Mouse (Mus musculus): ENCODE data around the gene Gatd1. TPM values are rescaled to one million over a fixed set of nuclear protein-coding genes. Genes with fewer than 3 reads are reported as not detected.

Gatd1 gene
- 60.6 and 63.8 TPM in 2 replicates for polyA plus RNA-seq (2016; fragmentation: Nextera tagmentation; extraction: Ambion mirVana)

GRCm38 (mm10) chr7:141413809-141414584 is at the start of gene Gatd1:
Gatd1 (minus strand) TSS chr7:141414136.
- Histone ChIP-seq H3K27me3 (0 out of 2 replicates have a peak, but pooled peaks cover 3% of the 10 kb centered on the region), H3K27ac (peak within 1 kb of the TSS; percentile 82), H3K4me3 (replicated peaks) (peak within 1 kb of the TSS; percentile 80), H3K36me3 (peaks cover 30% of the 10 kb centered on the region), H3K4me1 (replicated peaks) (peaks cover 12% of the 10 kb centered on the region), H3K4me2 (peak within 1 kb of the TSS; percentile 92), H3K9me3 (no peaks in the 10 kb centered on the region), H3K9ac (replicated peaks) (peak within 1 kb of the TSS; percentile 86)
- peak; percentile 82 for ATAC-seq (ENCODE audit: insufficient number of reproducible peaks, insufficient read depth, low FRiP score, low TSS enrichment, low read depth)
- under 1% methylated on average over 56 of the region's 56 CpGs for WGBS

- Histone ChIP-seq H3K9me3 (no peaks in the 10 kb centered on the region), H3K36me3 (peaks cover 8% of the 10 kb centered on the region; the same call in 1 of the 2 replicates), H3K9ac (replicated peaks) (peak overlapping the region; percentile 58; the same call in 1 of the 2 replicates), H3K4me2 (peak overlapping the region; percentile 78), H3K4me3 (replicated peaks) (peak overlapping the region; percentile 42; the same call in 1 of the 2 replicates), H3K27ac (no peak overlapping the region), H3K4me1 (replicated peaks) (peaks cover 41% of the 10 kb centered on the region), H3K27me3 (peaks cover 84% of the 10 kb centered on the region)
- ATAC-seq (ENCODE audit: insufficient number of reproducible peaks, insufficient read depth, low FRiP score, low TSS enrichment, low read depth): no peak
- 7% methylated on average over 5 of the region's 5 CpGs for WGBS
Measured at GRCm38 (mm10) chr7:141462333-141462821, 48.4 kb upstream of the Gatd1 start.

- WGBS: 2% methylated on average over 58 of the region's 59 CpGs
- H3K4me2 ChIP-seq: peak overlapping the region; percentile 78
- no peak overlapping the region for H3K27ac ChIP-seq
- no peak for ATAC-seq (ENCODE audit: insufficient number of reproducible peaks, insufficient read depth, low FRiP score, low TSS enrichment, low read depth)
- H3K9me3 ChIP-seq: no peaks in the 10 kb centered on the region
- peak overlapping the region; percentile 42 for H3K4me3 ChIP-seq (replicated peaks)
- peaks cover 36% of the 10 kb centered on the region for H3K4me1 ChIP-seq (replicated peaks)
- peak overlapping the region; percentile 58 for H3K9ac ChIP-seq (replicated peaks)
- peaks cover 91% of the 10 kb centered on the region for H3K27me3 ChIP-seq
- H3K36me3 ChIP-seq: peaks cover 8% of the 10 kb centered on the region; the same call in 1 of the 2 replicates
Measured at GRCm38 (mm10) chr7:141461521-141462332, 47.8 kb upstream of the Gatd1 start.

- Histone ChIP-seq H3K27me3 (peaks cover 82% of the 10 kb centered on the region), H3K4me1 (replicated peaks) (peaks cover 37% of the 10 kb centered on the region), H3K36me3 (peaks cover 8% of the 10 kb centered on the region; the same call in 1 of the 2 replicates), H3K27ac (no peak within 1 kb of the TSS), H3K4me2 (peak within 1 kb of the TSS; percentile 78), H3K4me3 (replicated peaks) (peak within 1 kb of the TSS; percentile 42), H3K9me3 (no peaks in the 10 kb centered on the region), H3K9ac (replicated peaks) (peak within 1 kb of the TSS; percentile 58)
- no peak for ATAC-seq (ENCODE audit: insufficient number of reproducible peaks, insufficient read depth, low FRiP score, low TSS enrichment, low read depth)
- 71% methylated on average over 15 of the region's 15 CpGs for WGBS
Measured at GRCm38 (mm10) chr7:141460391-141461113, 46.6 kb upstream of the Gatd1 start, which contains the start of gene Cracr2b. Cracr2b (plus strand) TSS chr7:141461094.

GRCm38 (mm10) chr7:141460001-141460390 is 46.1 kb upstream of the Gatd1 start:
- H3K4me1 ChIP-seq (replicated peaks): peaks cover 34% of the 10 kb centered on the region

GRCm38 (mm10) chr7:141459301-141459711 is 45.4 kb upstream of the Gatd1 start:
- 90% methylated on average over 17 of the region's 17 CpGs for WGBS
- ATAC-seq (ENCODE audit: insufficient number of reproducible peaks, insufficient read depth, low FRiP score, low TSS enrichment, low read depth): no peak
- Histone ChIP-seq H3K27me3 (peaks cover 69% of the 10 kb centered on the region), H3K36me3 (peaks cover 8% of the 10 kb centered on the region; the same call in 1 of the 2 replicates), H3K27ac (no peak overlapping the region), H3K4me1 (replicated peaks) (peaks cover 33% of the 10 kb centered on the region), H3K9me3 (no peaks in the 10 kb centered on the region), H3K4me2 (no peak overlapping the region), H3K9ac (replicated peaks) (no peak overlapping the region), H3K4me3 (replicated peaks) (no peak overlapping the region)

More at GRCm38 (mm10) chr7:141460001-141460390, 46.1 kb upstream of the Gatd1 start:
- Histone ChIP-seq H3K4me3 (replicated peaks) (no peak overlapping the region), H3K9me3 (no peaks in the 10 kb centered on the region), H3K36me3 (peaks cover 8% of the 10 kb centered on the region; the same call in 1 of the 2 replicates), H3K4me2 (no peak overlapping the region), H3K27me3 (peaks cover 76% of the 10 kb centered on the region), H3K9ac (replicated peaks) (no peak overlapping the region), H3K27ac (no peak overlapping the region)
- no peak for ATAC-seq (ENCODE audit: insufficient number of reproducible peaks, insufficient read depth, low FRiP score, low TSS enrichment, low read depth)
- 72% methylated on average over 5 of the region's 5 CpGs for WGBS

- 91% methylated on average over 11 of the region's 11 CpGs for WGBS
- H3K4me1 ChIP-seq (replicated peaks): peaks cover 30% of the 10 kb centered on the region
Measured at GRCm38 (mm10) chr7:141458661-141459060, 44.7 kb upstream of the Gatd1 start.

GRCm38 (mm10) chr7:141457986-141458660 is 44.2 kb upstream of the Gatd1 start:
- Histone ChIP-seq H3K36me3 (peaks cover 8% of the 10 kb centered on the region; the same call in 1 of the 2 replicates), H3K27me3 (peaks cover 57% of the 10 kb centered on the region), H3K27ac (no peak overlapping the region), H3K9ac (replicated peaks) (no peak overlapping the region), H3K4me3 (replicated peaks) (no peak overlapping the region), H3K4me1 (replicated peaks) (peaks cover 30% of the 10 kb centered on the region), H3K9me3 (no peaks in the 10 kb centered on the region), H3K4me2 (no peak overlapping the region)
- ATAC-seq (ENCODE audit: insufficient number of reproducible peaks, insufficient read depth, low FRiP score, low TSS enrichment, low read depth): no peak
- WGBS: 75% methylated on average over 15 of the region's 15 CpGs

More at GRCm38 (mm10) chr7:141458661-141459060, 44.7 kb upstream of the Gatd1 start:
- peaks cover 63% of the 10 kb centered on the region for H3K27me3 ChIP-seq
- peaks cover 8% of the 10 kb centered on the region; the same call in 1 of the 2 replicates for H3K36me3 ChIP-seq
- H3K9ac ChIP-seq (replicated peaks): no peak overlapping the region
- H3K9me3 ChIP-seq: no peaks in the 10 kb centered on the region
- H3K27ac ChIP-seq: no peak overlapping the region
- ATAC-seq (ENCODE audit: insufficient number of reproducible peaks, insufficient read depth, low FRiP score, low TSS enrichment, low read depth): no peak
- no peak overlapping the region for H3K4me2 ChIP-seq
- H3K4me3 ChIP-seq (replicated peaks): no peak overlapping the region

- ATAC-seq (ENCODE audit: insufficient number of reproducible peaks, insufficient read depth, low FRiP score, low TSS enrichment, low read depth): no peak
- peaks cover 49% of the 10 kb centered on the region for H3K27me3 ChIP-seq
- WGBS: 91% methylated on average over 14 of the region's 14 CpGs
Measured at GRCm38 (mm10) chr7:141457236-141457635, 43.3 kb upstream of the Gatd1 start.

GRCm38 (mm10) chr7:141456739-141457138 is 42.8 kb upstream of the Gatd1 start:
- Histone ChIP-seq H3K9ac (replicated peaks) (no peak overlapping the region), H3K9me3 (no peaks in the 10 kb centered on the region), H3K4me2 (no peak overlapping the region), H3K4me1 (replicated peaks) (peaks cover 21% of the 10 kb centered on the region), H3K36me3 (peaks cover 15% of the 10 kb centered on the region), H3K27me3 (peaks cover 44% of the 10 kb centered on the region), H3K4me3 (replicated peaks) (no peak overlapping the region), H3K27ac (no peak overlapping the region)
- no peak for ATAC-seq (ENCODE audit: insufficient number of reproducible peaks, insufficient read depth, low FRiP score, low TSS enrichment, low read depth)
- 94% methylated on average over 6 of the region's 6 CpGs for WGBS

More at GRCm38 (mm10) chr7:141457236-141457635, 43.3 kb upstream of the Gatd1 start:
- Histone ChIP-seq H3K4me3 (replicated peaks) (no peak overlapping the region), H3K36me3 (peaks cover 10% of the 10 kb centered on the region), H3K9me3 (no peaks in the 10 kb centered on the region), H3K9ac (replicated peaks) (no peak overlapping the region), H3K27ac (no peak overlapping the region), H3K4me1 (replicated peaks) (peaks cover 26% of the 10 kb centered on the region), H3K4me2 (no peak overlapping the region)
